Mouse (Mus musculus) spleen, adult 2 months (tissue): ENCODE measurements around the gene Plcb4. TPM values are rescaled to one million over a fixed set of nuclear protein-coding genes. Genes with fewer than 3 reads are reported as not detected.

Source experiments
- DNase-seq, 2 experiments: peaks; one replicate each; pipeline versions ENCODE4 v3.0.0 to v3.0.0-alpha.2; 2012 to 2021; ENCODE audit warnings: low spot score in 2 of 2, low read depth in 1 of 2
- H3K27ac ChIP-seq: fragments of 200-500 bp; 2 replicates; pipeline ENCODE4 v1.5.1; 2012; ENCODE audit warnings: low read length, inconsistent platforms; ENCODE audit not compliant: insufficient read depth
- H3K27me3 ChIP-seq: fragments of 200-500 bp; 2 replicates; pipeline ENCODE4 v1.6.1; 2012; ENCODE audit warnings: mild to moderate bottlenecking, moderate library complexity, low read length, inconsistent platforms; ENCODE audit not compliant: control insufficient read depth, insufficient read depth
- H3K36me3 ChIP-seq: fragments of 200-500 bp; 2 replicates; pipeline ENCODE4 v1.6.1; 2012; ENCODE audit warnings: mild to moderate bottlenecking, low read length, inconsistent platforms; ENCODE audit not compliant: control insufficient read depth, insufficient read depth
- H3K4me1 ChIP-seq: fragments of 200-500 bp; 2 replicates; pipeline ENCODE4 v1.6.1; 2011; ENCODE audit warnings: inconsistent platforms; ENCODE audit not compliant: control insufficient read depth, insufficient read depth, insufficient read length
- H3K4me3 ChIP-seq: fragments of 200-500 bp; 2 replicates; pipeline ENCODE4 v1.5.1; 2011; ENCODE audit warnings: mild to moderate bottlenecking, inconsistent platforms; ENCODE audit not compliant: insufficient read depth, insufficient read length; ENCODE audit errors: extremely low read depth
- CTCF ChIP-seq: fragments of 200-500 bp; IDR thresholded peaks from 2 replicates; pipeline ENCODE4 v1.5.1; 2011; ENCODE audit warnings: mild to moderate bottlenecking, inconsistent platforms; ENCODE audit not compliant: insufficient read depth, insufficient read length, insufficient replicate concordance; ENCODE audit errors: extremely low read depth
- POLR2A ChIP-seq: fragments of 200-500 bp; IDR thresholded peaks from 2 replicates; pipeline ENCODE4 v1.6.1; 2011; ENCODE audit warnings: low read depth, low read length, inconsistent platforms
- WGBS: fragments of 180-500 bp; shearing (Covaris S2); methylation state at CpG from one replicate; pipeline ENCODE4 v1.1.7; 2018; 5-methylcytosine and 5-hydroxymethylcytosine counted together
- polyA plus RNA-seq: library from polyadenylated mRNA; depleted of rRNA; stranded (reverse); fragments of >200 nt; gene quantifications from 2 replicates; pipeline ENCODE4 v1.2.3, GENCODE M21; 2012

Gene Plcb4
- polyA plus RNA-seq, 1 experiment, result 2.4 TPM

DNA sequence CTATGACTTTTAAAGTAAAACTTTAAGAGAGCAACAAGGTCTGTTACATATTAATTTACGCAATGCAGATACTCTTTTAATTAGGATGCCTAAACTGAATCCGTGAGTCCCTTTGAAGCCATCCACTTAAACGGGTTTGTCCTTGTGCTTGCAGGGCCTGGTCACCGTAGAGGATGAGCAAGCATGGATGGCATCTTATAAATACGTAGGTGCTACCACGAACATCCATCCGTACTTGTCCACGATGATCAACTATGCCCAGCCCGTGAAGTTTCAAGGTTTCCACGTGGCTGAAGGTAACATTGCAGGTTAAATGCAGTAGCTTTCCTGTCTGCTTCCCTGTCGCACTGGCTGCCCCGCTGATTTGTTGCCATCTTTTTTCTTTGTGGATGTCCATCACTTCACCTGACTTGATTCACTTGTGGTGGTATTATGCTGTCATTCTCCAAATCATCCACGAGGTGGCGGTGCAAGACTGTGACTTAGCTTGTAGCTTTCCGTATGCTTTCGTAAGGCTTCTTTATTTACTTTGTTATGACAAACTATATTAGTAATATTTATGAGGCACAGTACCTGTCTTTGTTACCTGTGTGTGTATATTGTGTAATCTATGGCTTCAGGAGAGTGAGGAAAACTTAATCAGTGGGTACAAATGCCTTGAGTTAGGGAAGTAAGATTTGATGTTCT, 308.2 kb downstream of the Plcb4 start:
- Histone ChIP-seq H3K27ac (no peak overlapping the region), H3K36me3 (no peaks in the 10 kb centered on the region), H3K4me3 (no peak overlapping the region), H3K27me3 (no peaks in the 10 kb centered on the region), H3K4me1 (no peaks in the 10 kb centered on the region)
- no peak for DNase-seq
- WGBS, result 67% methylated on average over 16 of the region's 16 CpGs
- TF ChIP-seq POLR2A, result no peak
- TF ChIP-seq CTCF, result peak; percentile 29; the same call in 1 of the 2 replicates

DNA sequence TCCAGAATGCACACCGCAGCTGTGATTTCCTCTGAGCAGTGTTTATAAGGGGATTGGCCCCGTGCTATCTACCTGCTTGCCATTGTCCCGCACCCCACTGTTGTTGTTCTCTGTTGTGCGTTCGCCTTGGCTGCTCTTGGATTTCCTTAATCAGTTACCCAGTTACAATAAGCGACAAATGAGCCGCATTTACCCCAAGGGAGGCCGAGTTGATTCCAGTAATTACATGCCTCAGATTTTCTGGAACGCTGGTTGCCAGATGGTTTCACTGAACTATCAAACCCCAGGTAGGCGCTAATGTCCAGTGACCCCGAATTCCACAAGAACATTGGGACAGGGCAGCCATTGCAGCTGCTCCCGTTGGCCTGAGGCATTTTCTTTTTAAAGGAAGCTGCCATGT, 309.3 kb downstream of the Plcb4 start:
- Histone ChIP-seq H3K4me1 (no peaks in the 10 kb centered on the region), H3K27me3 (no peaks in the 10 kb centered on the region), H3K4me3 (no peak overlapping the region), H3K27ac (no peak overlapping the region), H3K36me3 (no peaks in the 10 kb centered on the region)
- DNase-seq, result no peak
- WGBS, result 93% methylated on average over 12 of the region's 12 CpGs
- TF ChIP-seq POLR2A, result no peak
- TF ChIP-seq CTCF, result no peak

DNA sequence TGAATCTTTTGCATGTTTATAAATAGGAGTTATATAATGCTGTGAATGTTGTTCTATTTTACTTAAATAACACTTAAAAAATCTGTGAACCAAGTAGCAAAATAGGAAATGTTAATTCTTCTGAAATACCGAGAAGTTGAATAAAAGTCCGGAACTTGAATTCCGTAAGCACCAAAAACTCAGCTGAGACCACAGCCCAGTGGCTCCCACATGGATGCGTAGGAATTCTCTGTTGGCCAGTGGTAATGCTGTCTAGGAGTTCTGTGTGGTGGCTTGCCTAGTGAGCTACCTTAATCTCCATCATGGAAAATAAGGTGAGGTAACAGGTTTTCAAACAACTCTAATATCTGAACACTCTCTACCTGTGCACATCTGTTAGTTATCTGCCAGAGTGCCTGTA, 312.1 kb downstream of the Plcb4 start:
- 97% methylated on average over 4 of the region's 4 CpGs for WGBS
- Histone ChIP-seq H3K4me3 (no peak overlapping the region), H3K36me3 (no peaks in the 10 kb centered on the region), H3K27me3 (no peaks in the 10 kb centered on the region), H3K27ac (no peak overlapping the region), H3K4me1 (no peaks in the 10 kb centered on the region)
- no peak for DNase-seq
- no peak for TF ChIP-seq POLR2A
- TF ChIP-seq CTCF, result no peak

DNA sequence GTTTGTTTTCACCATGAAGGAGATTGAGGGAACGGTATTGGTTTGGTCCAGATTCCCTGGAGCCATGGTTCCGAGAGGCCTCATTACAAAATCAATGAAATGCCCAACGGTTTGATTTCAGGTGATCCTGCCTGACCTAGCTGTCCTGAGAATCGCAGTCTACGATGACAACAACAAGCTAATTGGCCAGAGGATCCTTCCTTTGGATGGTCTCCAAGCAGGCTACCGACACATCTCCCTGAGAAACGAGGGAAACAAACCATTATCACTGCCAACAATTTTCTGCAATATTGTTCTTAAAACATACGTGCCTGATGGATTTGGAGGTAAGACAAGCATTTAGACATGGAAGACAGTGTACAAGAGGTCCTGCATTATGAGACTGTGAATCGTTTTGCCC, 317.2 kb downstream of the Plcb4 start:
- no peak for DNase-seq
- WGBS, result 92% methylated on average over 9 of the region's 9 CpGs
- Histone ChIP-seq H3K27ac (no peak overlapping the region), H3K4me3 (no peak overlapping the region), H3K27me3 (no peaks in the 10 kb centered on the region), H3K36me3 (no peaks in the 10 kb centered on the region), H3K4me1 (no peaks in the 10 kb centered on the region)
- TF ChIP-seq CTCF (no peak), POLR2A (no peak)

DNA sequence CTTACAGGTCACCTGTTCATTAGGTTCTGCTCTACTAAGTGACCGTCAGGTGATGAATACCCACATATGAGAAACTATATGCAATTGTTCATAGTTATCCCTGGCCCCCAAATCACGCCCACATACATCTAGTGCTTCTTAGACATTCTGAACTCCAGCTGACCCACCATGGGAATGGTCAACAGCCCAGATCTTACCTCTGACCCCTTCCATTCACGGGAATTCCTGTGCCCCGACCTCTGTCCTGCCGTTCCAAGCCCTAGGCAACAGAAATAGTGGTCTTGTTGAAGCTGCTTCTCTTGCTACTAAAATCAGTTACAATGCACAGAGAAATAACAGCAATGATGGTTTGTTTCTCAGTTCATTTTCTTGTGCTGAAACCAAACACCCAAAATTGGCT, 320.0 kb downstream of the Plcb4 start:
- WGBS, result 90% methylated on average over 5 of the region's 5 CpGs
- Histone ChIP-seq H3K36me3 (no peaks in the 10 kb centered on the region), H3K27me3 (no peaks in the 10 kb centered on the region), H3K27ac (no peak overlapping the region), H3K4me1 (no peaks in the 10 kb centered on the region), H3K4me3 (no peak overlapping the region)
- TF ChIP-seq POLR2A (no peak), CTCF (no peak)
- no peak for DNase-seq

DNA sequence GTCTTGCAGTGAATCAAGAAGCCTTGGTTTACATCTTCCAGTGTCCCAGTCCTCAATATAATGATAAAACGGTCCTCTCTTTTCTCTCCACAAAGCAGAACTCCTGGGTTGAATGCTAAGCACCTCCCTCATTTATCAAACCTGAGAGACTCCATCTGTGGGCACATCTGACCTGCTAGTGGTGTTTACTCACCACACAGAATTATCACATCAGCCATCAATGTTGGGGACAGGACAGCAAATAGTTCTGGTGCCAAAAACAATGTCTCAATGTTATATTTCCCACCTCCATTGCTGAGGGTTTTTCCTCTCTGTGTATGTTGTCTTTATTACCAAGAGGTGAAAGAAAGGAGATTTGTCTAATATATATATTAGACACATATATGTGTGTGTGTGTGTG, 321.6 kb downstream of the Plcb4 start:
- DNase-seq, result no peak
- no peaks in the 10 kb centered on the region for H3K27me3 ChIP-seq
- WGBS, result 91% methylated on average over 1 of the region's 1 CpGs
- no peaks in the 10 kb centered on the region for H3K36me3 ChIP-seq
- no peak overlapping the region for H3K27ac ChIP-seq
- H3K4me1 ChIP-seq, result no peaks in the 10 kb centered on the region
- H3K4me3 ChIP-seq, result no peak overlapping the region
- TF ChIP-seq CTCF (no peak), POLR2A (no peak)

DNA sequence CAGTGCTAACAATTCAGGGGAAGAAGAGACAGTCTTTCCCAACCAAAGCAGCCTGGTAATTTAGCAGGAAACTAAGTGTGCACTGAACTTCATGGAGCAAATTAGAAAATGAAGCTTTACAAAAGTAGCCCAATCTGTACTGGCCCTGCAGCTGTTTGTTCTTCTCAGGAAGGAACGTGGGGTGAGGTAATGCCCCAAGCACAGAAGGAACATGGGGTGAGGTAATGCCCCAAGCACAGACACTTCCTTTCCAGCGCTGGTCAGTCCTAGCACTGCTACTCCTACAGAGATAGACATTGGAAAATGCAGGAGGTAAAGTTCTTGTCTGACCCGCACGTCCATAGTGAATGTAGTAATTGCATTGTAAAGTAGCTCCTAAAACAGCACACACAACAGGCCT, 325.2 kb downstream of the Plcb4 start:
- Histone ChIP-seq H3K27me3 (no peaks in the 10 kb centered on the region), H3K36me3 (no peaks in the 10 kb centered on the region), H3K4me1 (no peaks in the 10 kb centered on the region), H3K4me3 (no peak overlapping the region), H3K27ac (no peak overlapping the region)
- 80% methylated on average over 4 of the region's 4 CpGs for WGBS
- DNase-seq, result no peak
- TF ChIP-seq CTCF, result no peak
- no peak for TF ChIP-seq POLR2A
